Mouse (Mus musculus) heart, postnatal 0 days (tissue): ENCODE data around the gene Zfp995. TPM values are rescaled to one million over a fixed set of nuclear protein-coding genes. Genes with fewer than 3 reads are reported as not detected.
A peak's percentile ranks its signal among the peaks of the same experiment; 100 is the strongest.
"Not testable (repeated sequence)": the region's sequence is repeated elsewhere in the genome, so short reads cannot be mapped to it uniquely, and the experiment has no call there.

Experiments used
- ATAC-seq: fragments of 200-750 bp; cut with Nextera tagmentation; 2 replicates; pipeline ENCODE4 v1.8.0; 2017; ENCODE audit warnings: low read depth, moderate number of reproducible peaks, moderate library complexity; ENCODE audit not compliant: insufficient read depth
- DNase-seq: peaks from one replicate; pipeline ENCODE4 v3.0.0-alpha.2; 2016; ENCODE audit warnings: low spot score
- H3K27ac ChIP-seq: fragments of 300-500 bp; sonication (generic); 2 replicates; pipeline ENCODE4 v1.5.1; 2014; ENCODE audit warnings: low read depth, mild to moderate bottlenecking
- H3K27me3 ChIP-seq: fragments of 300-500 bp; sonication (generic); 2 replicates; pipeline ENCODE4 v1.6.1; 2014; ENCODE audit warnings: low read length, mixed read lengths; ENCODE audit not compliant: control insufficient read depth, insufficient read depth
- H3K36me3 ChIP-seq: fragments of 300-500 bp; sonication (generic); replicated peaks from 2 replicates; pipeline ENCODE4 v1.6.1; 2014; ENCODE audit warnings: low read length, mixed read lengths; ENCODE audit not compliant: control insufficient read depth, insufficient read depth
- H3K4me1 ChIP-seq: fragments of 300-500 bp; sonication (generic); 2 replicates; pipeline ENCODE4 v1.6.1; 2014; ENCODE audit warnings: antibody characterized with exemption; ENCODE audit not compliant: control insufficient read depth, insufficient read depth
- H3K4me2 ChIP-seq: fragments of 300-500 bp; sonication (generic); 2 replicates; pipeline ENCODE4 v1.6.1; 2014; ENCODE audit warnings: low read depth, mild to moderate bottlenecking, low read length, moderate library complexity
- H3K4me3 ChIP-seq: fragments of 300-500 bp; sonication (generic); 2 replicates; pipeline ENCODE4 v1.5.1; 2014; ENCODE audit warnings: low read depth, low read length
- H3K9ac ChIP-seq: fragments of 300-500 bp; sonication (generic); replicated peaks from 2 replicates; pipeline ENCODE4 v1.6.1; 2014; ENCODE audit warnings: low read depth, low read length, mixed read lengths
- H3K9me3 ChIP-seq: fragments of 300-500 bp; sonication (generic); replicated peaks from 2 replicates; pipeline ENCODE4 v1.6.1; 2016; ENCODE audit warnings: low read length; ENCODE audit not compliant: control insufficient read depth
- CTCF ChIP-seq: IDR thresholded peaks from 2 replicates; pipeline ENCODE4 v1.5.1; 2016; ENCODE audit warnings: antibody characterized with exemption, control low read depth, low read depth
- EP300 ChIP-seq: IDR thresholded peaks from 2 replicates; pipeline ENCODE4 v1.6.1; 2016; ENCODE audit warnings: antibody characterized with exemption, low read depth
- WGBS: fragments of 180-500 bp; shearing (Covaris S2); extraction: QIAGEN DNeasy Blood & Tissue Kit; methylation state at CpG from one replicate; pipeline ENCODE4 v1.1.7; 2014; 5-methylcytosine and 5-hydroxymethylcytosine counted together
- polyA plus RNA-seq: library from polyadenylated mRNA; unstranded; fragments of >200 nt; fragmentation: Nextera tagmentation; extraction: Ambion mirVana; gene quantifications from 2 replicates; pipeline ENCODE4 v1.2.1, GENCODE M21; 2015
- total RNA-seq: library from RNA; depleted of rRNA; stranded (reverse); fragments of >200 nt; gene quantifications from 2 replicates; pipeline ENCODE4 v1.2.3, GENCODE M21; 2014; ENCODE audit warnings: low replicate concordance; rRNA removed

Gene Zfp995
- 1.2 TPM in 1 of 2 replicates, not detected in the other for total RNA-seq
- polyA plus RNA-seq: 3.3 and 3.9 TPM in 2 replicates

GRCm38 (mm10) chr17:21909456-21910052, at the start of gene Zfp995:
Gene Zfp995, minus strand, starts transcription at chr17:21909926.
- not testable (repeated sequence) for H3K27me3 ChIP-seq, H3K9me3 ChIP-seq, H3K36me3 ChIP-seq, H3K27ac ChIP-seq, H3K4me1 ChIP-seq
- peak within 1 kb of the TSS; percentile 84 for H3K4me3 ChIP-seq
- ATAC-seq (peak; percentile 97), DNase-seq (peak; percentile 56)
- WGBS: 0% methylated on average over 24 of the region's 24 CpGs
- peak within 1 kb of the TSS; percentile 81 for H3K9ac ChIP-seq
- peak within 1 kb of the TSS; percentile 72 for H3K4me2 ChIP-seq

- DNase-seq (no peak), ATAC-seq (peak; percentile 51; the same call in 1 of the 2 replicates)
- H3K9me3 ChIP-seq: no peaks in the 10 kb centered on the region
- H3K9ac ChIP-seq: peak overlapping the region; percentile 81
- WGBS: 4% methylated on average over 3 of the region's 3 CpGs
- H3K4me1 ChIP-seq: no peaks in the 10 kb centered on the region
- no peaks in the 10 kb centered on the region for H3K27me3 ChIP-seq
- no peak for TF ChIP-seq CTCF
- TF ChIP-seq EP300: no peak
- peak overlapping the region; percentile 72 for H3K4me2 ChIP-seq
- H3K4me3 ChIP-seq: peak overlapping the region; percentile 84
- no peak overlapping the region for H3K27ac ChIP-seq
- no peaks in the 10 kb centered on the region for H3K36me3 ChIP-seq
Observed at GRCm38 (mm10) chr17:21909039-21909438, 687 bp downstream of the Zfp995 start.

GRCm38 (mm10) chr17:21871256-21871655, 38.5 kb downstream of the Zfp995 start:
- no peak for TF ChIP-seq CTCF
- no peak for TF ChIP-seq EP300
- WGBS: 40% methylated on average over 1 of the region's 1 CpGs
- no peak for ATAC-seq

GRCm38 (mm10) chr17:21846322-21846582, 63.5 kb downstream of the Zfp995 start:
- H3K9me3 ChIP-seq, H3K9ac ChIP-seq, H3K36me3 ChIP-seq, ATAC-seq, H3K27me3 ChIP-seq, H3K4me3 ChIP-seq, DNase-seq, H3K4me2 ChIP-seq, H3K4me1 ChIP-seq: not testable (repeated sequence)
- WGBS: 73% methylated on average over 8 of the region's 8 CpGs
- 0 out of 2 replicates have a peak overlapping the region, but pooled peaks have one; percentile 28 for H3K27ac ChIP-seq

More at GRCm38 (mm10) chr17:21871256-21871655, 38.5 kb downstream of the Zfp995 start:
- H3K36me3 ChIP-seq: no peaks in the 10 kb centered on the region
- no peaks in the 10 kb centered on the region for H3K4me1 ChIP-seq
- no peak overlapping the region for H3K9ac ChIP-seq
- no peak overlapping the region for H3K4me2 ChIP-seq
- no peaks in the 10 kb centered on the region for H3K27me3 ChIP-seq
- no peak overlapping the region for H3K4me3 ChIP-seq
- no peak overlapping the region for H3K27ac ChIP-seq
- H3K9me3 ChIP-seq: peaks cover 2% of the 10 kb centered on the region; the same call in 1 of the 2 replicates
- DNase-seq: no peak

GRCm38 (mm10) chr17:21845545-21846321, 64.0 kb downstream of the Zfp995 start, which contains the start of gene Zfp820:
Gene Zfp820, minus strand, starts transcription at chr17:21845772.
- peak within 1 kb of the TSS; percentile 65 for H3K9ac ChIP-seq
- TF ChIP-seq CTCF (no peak), EP300 (no peak)
- no peaks in the 10 kb centered on the region for H3K36me3 ChIP-seq
- peaks cover 7% of the 10 kb centered on the region; the same call in 1 of the 2 replicates for H3K4me1 ChIP-seq
- peak within 1 kb of the TSS; percentile 58 for H3K27ac ChIP-seq
- peak within 1 kb of the TSS; percentile 68 for H3K4me3 ChIP-seq
- ATAC-seq (peak; percentile 96), DNase-seq (peak; percentile 82)
- no peaks in the 10 kb centered on the region for H3K27me3 ChIP-seq
- H3K4me2 ChIP-seq: peak within 1 kb of the TSS; percentile 59
- H3K9me3 ChIP-seq: no peaks in the 10 kb centered on the region
- 3% methylated on average over 22 of the region's 22 CpGs for WGBS
